Mouse (Mus musculus): Measurements from ENCODE around the gene Adipor2. TPM values are rescaled to one million over a fixed set of nuclear protein-coding genes. Genes with fewer than 3 reads are reported as not detected.
A peak's percentile ranks its signal among the peaks of the same experiment; 100 is the strongest.
"Not testable (repeated sequence)": the region's sequence is repeated elsewhere in the genome, so short reads cannot be mapped to it uniquely, and the experiment has no call there.

The Adipor2 gene
- polyA plus RNA-seq, 1 experiment: 45.4 TPM

- TF ChIP-seq CTCF (IDR thresholded peaks at IDR 0.05; ENCODE audit: borderline replicate concordance, extremely low read depth, insufficient read depth, insufficient read length): no peak
- no peak; the same call in 1 of the 2 replicates for TF ChIP-seq POLR2A (IDR thresholded peaks at IDR 0.05; ENCODE audit: borderline replicate concordance, extremely low read depth, insufficient read depth, insufficient read length, poor library complexity, severe bottlenecking)
- peak; percentile 64 for DNase-seq (ENCODE audit: low read depth)
Measured at GRCm38 (mm10) chr6:119387801-119388649, 29.5 kb downstream of the Adipor2 start.

- no peak for TF ChIP-seq CTCF (IDR thresholded peaks at IDR 0.05; ENCODE audit: borderline replicate concordance, extremely low read depth, insufficient read depth, insufficient read length)
- TF ChIP-seq POLR2A (IDR thresholded peaks at IDR 0.05; ENCODE audit: borderline replicate concordance, extremely low read depth, insufficient read depth, insufficient read length, poor library complexity, severe bottlenecking): no peak
- no peak for DNase-seq (ENCODE audit: low read depth)
Measured at GRCm38 (mm10) chr6:119386821-119387220, 30.7 kb downstream of the Adipor2 start.

GRCm38 (mm10) chr6:119386421-119386820 lies 31.1 kb downstream of the Adipor2 start:
- no peak for DNase-seq (ENCODE audit: low read depth)
- TF ChIP-seq CTCF (IDR thresholded peaks at IDR 0.05; ENCODE audit: borderline replicate concordance, extremely low read depth, insufficient read depth, insufficient read length): no peak
- TF ChIP-seq POLR2A (IDR thresholded peaks at IDR 0.05; ENCODE audit: borderline replicate concordance, extremely low read depth, insufficient read depth, insufficient read length, poor library complexity, severe bottlenecking): no peak

GRCm38 (mm10) chr6:119385668-119386067 lies 31.8 kb downstream of the Adipor2 start:
- DNase-seq (ENCODE audit: low read depth): no peak
- TF ChIP-seq CTCF (IDR thresholded peaks at IDR 0.05; ENCODE audit: borderline replicate concordance, extremely low read depth, insufficient read depth, insufficient read length): no peak
- TF ChIP-seq POLR2A (IDR thresholded peaks at IDR 0.05; ENCODE audit: borderline replicate concordance, extremely low read depth, insufficient read depth, insufficient read length, poor library complexity, severe bottlenecking): no peak

- TF ChIP-seq POLR2A (IDR thresholded peaks at IDR 0.05; ENCODE audit: borderline replicate concordance, extremely low read depth, insufficient read depth, insufficient read length, poor library complexity, severe bottlenecking): no peak
- no peak for TF ChIP-seq CTCF (IDR thresholded peaks at IDR 0.05; ENCODE audit: borderline replicate concordance, extremely low read depth, insufficient read depth, insufficient read length)
- DNase-seq (ENCODE audit: low read depth): no peak
Measured at GRCm38 (mm10) chr6:119378631-119379030, 38.9 kb downstream of the Adipor2 start.

GRCm38 (mm10) chr6:119377613-119378012 lies 39.9 kb downstream of the Adipor2 start:
- DNase-seq (ENCODE audit: low read depth): no peak
- TF ChIP-seq POLR2A (IDR thresholded peaks at IDR 0.05; ENCODE audit: borderline replicate concordance, extremely low read depth, insufficient read depth, insufficient read length, poor library complexity, severe bottlenecking) (no peak), CTCF (IDR thresholded peaks at IDR 0.05; ENCODE audit: borderline replicate concordance, extremely low read depth, insufficient read depth, insufficient read length) (no peak)

- DNase-seq (ENCODE audit: low read depth): no peak
- TF ChIP-seq POLR2A (IDR thresholded peaks at IDR 0.05; ENCODE audit: borderline replicate concordance, extremely low read depth, insufficient read depth, insufficient read length, poor library complexity, severe bottlenecking) (no peak), CTCF (IDR thresholded peaks at IDR 0.05; ENCODE audit: borderline replicate concordance, extremely low read depth, insufficient read depth, insufficient read length) (no peak)
Measured at GRCm38 (mm10) chr6:119375035-119375434, 42.5 kb downstream of the Adipor2 start.

- TF ChIP-seq POLR2A (IDR thresholded peaks at IDR 0.05; ENCODE audit: borderline replicate concordance, extremely low read depth, insufficient read depth, insufficient read length, poor library complexity, severe bottlenecking): no peak
- no peak for TF ChIP-seq CTCF (IDR thresholded peaks at IDR 0.05; ENCODE audit: borderline replicate concordance, extremely low read depth, insufficient read depth, insufficient read length)
- no peak for DNase-seq (ENCODE audit: low read depth)
Measured at GRCm38 (mm10) chr6:119373000-119373705, 44.4 kb downstream of the Adipor2 start.

- DNase-seq (ENCODE audit: low read depth): no peak
- TF ChIP-seq POLR2A (IDR thresholded peaks at IDR 0.05; ENCODE audit: borderline replicate concordance, extremely low read depth, insufficient read depth, insufficient read length, poor library complexity, severe bottlenecking) (no peak), CTCF (IDR thresholded peaks at IDR 0.05; ENCODE audit: borderline replicate concordance, extremely low read depth, insufficient read depth, insufficient read length) (no peak)
Measured at GRCm38 (mm10) chr6:119372237-119372636, 45.3 kb downstream of the Adipor2 start.

GRCm38 (mm10) chr6:119371624-119372023 lies 45.9 kb downstream of the Adipor2 start:
- TF ChIP-seq POLR2A (IDR thresholded peaks at IDR 0.05; ENCODE audit: borderline replicate concordance, extremely low read depth, insufficient read depth, insufficient read length, poor library complexity, severe bottlenecking): no peak
- no peak for TF ChIP-seq CTCF (IDR thresholded peaks at IDR 0.05; ENCODE audit: borderline replicate concordance, extremely low read depth, insufficient read depth, insufficient read length)
- DNase-seq (ENCODE audit: low read depth): peak; percentile 17

- no peak for DNase-seq (ENCODE audit: low read depth)
- no peak for TF ChIP-seq CTCF (IDR thresholded peaks at IDR 0.05; ENCODE audit: borderline replicate concordance, extremely low read depth, insufficient read depth, insufficient read length)
- no peak for TF ChIP-seq POLR2A (IDR thresholded peaks at IDR 0.05; ENCODE audit: borderline replicate concordance, extremely low read depth, insufficient read depth, insufficient read length, poor library complexity, severe bottlenecking)
Measured at GRCm38 (mm10) chr6:119367382-119367781, 50.1 kb downstream of the Adipor2 start.

- DNase-seq (ENCODE audit: low read depth): not testable (repeated sequence)
Measured at GRCm38 (mm10) chr6:119366800-119367199, 50.7 kb downstream of the Adipor2 start.
